Mouse (Mus musculus) limb, embryonic 12.5 days (tissue): Measurements from ENCODE around the gene Naa11. TPM values are rescaled to one million over a fixed set of nuclear protein-coding genes. Genes with fewer than 3 reads are reported as not detected.

ENCODE experiments used
- ATAC-seq: fragments of 200-750 bp; cut with Nextera tagmentation; 2 replicates; pipeline ENCODE4 v1.8.0; 2017; ENCODE audit warnings: low read depth, moderate TSS enrichment; ENCODE audit not compliant: insufficient number of reproducible peaks, insufficient read depth, low FRiP score, low TSS enrichment
- H3K27ac ChIP-seq: fragments of 300-500 bp; sonication (generic); 2 replicates; pipeline ENCODE4 v1.5.1; 2016; ENCODE audit warnings: mild to moderate bottlenecking, moderate library complexity
- H3K27me3 ChIP-seq: fragments of 300-500 bp; sonication (generic); 2 replicates; pipeline ENCODE4 v1.6.1; 2016; ENCODE audit warnings: mild to moderate bottlenecking, moderate library complexity
- H3K36me3 ChIP-seq: fragments of 300-500 bp; sonication (generic); 2 replicates; pipeline ENCODE4 v1.6.1; 2016; ENCODE audit warnings: mild to moderate bottlenecking, moderate library complexity
- H3K4me1 ChIP-seq: fragments of 300-500 bp; sonication (generic); replicated peaks from 2 replicates; pipeline ENCODE4 v1.6.1; 2016
- H3K4me2 ChIP-seq: fragments of 300-500 bp; sonication (generic); 2 replicates; pipeline ENCODE4 v1.6.1; 2016; ENCODE audit warnings: mild to moderate bottlenecking, moderate library complexity
- H3K4me3 ChIP-seq: fragments of 300-500 bp; sonication (generic); replicated peaks from 2 replicates; pipeline ENCODE4 v1.5.1; 2016; ENCODE audit warnings: mild to moderate bottlenecking
- H3K9ac ChIP-seq: fragments of 300-500 bp; sonication (generic); replicated peaks from 2 replicates; pipeline ENCODE4 v1.6.1; 2016; ENCODE audit warnings: mild to moderate bottlenecking, moderate library complexity
- H3K9me3 ChIP-seq: fragments of 300-500 bp; sonication (generic); 2 replicates; pipeline ENCODE4 v1.6.1; 2016; ENCODE audit warnings: mild to moderate bottlenecking, moderate library complexity
- WGBS: fragments of 180-500 bp; shearing (Covaris S2); methylation state at CpG from one replicate; pipeline ENCODE4 v1.1.7; 2016; 5-methylcytosine and 5-hydroxymethylcytosine counted together
- polyA plus RNA-seq: library from polyadenylated mRNA; unstranded; fragments of >200 nt; fragmentation: Nextera tagmentation; extraction: Ambion mirVana; gene quantifications from 2 replicates; pipeline ENCODE4 v1.2.1, GENCODE M21; 2016

Naa11 gene
- not detected in 2 replicates for polyA plus RNA-seq

DNA sequence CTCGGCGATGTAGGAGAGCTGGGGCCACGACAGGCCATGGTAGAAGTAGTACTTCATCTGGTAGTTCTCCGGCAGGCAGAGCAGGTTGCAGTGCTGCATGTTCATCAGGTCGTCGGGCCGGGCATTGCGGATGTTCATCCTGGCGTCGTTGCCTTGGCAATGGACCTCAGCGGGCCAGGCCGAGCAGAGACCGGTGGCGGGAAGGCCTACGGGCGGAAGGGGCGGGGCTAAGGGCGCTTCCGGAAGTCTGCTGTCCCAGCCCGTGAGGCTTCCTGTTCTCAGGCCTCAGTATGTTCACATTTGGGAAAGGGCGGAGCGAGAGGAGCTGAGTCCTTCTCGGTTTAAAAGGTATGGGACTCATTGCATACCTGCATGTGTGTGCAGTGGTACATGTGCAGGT, at the start of gene Naa11:
TSS of gene Naa11 (minus strand) at position 220 of the 400 bp plus-strand sequence.
- 92% methylated on average over 23 of the region's 23 CpGs for WGBS
- Histone ChIP-seq H3K36me3 (no peaks in the 10 kb centered on the region), H3K9ac (no peak within 1 kb of the TSS), H3K4me2 (no peak within 1 kb of the TSS), H3K27ac (no peak within 1 kb of the TSS), H3K27me3 (no peaks in the 10 kb centered on the region), H3K4me3 (no peak within 1 kb of the TSS), H3K9me3 (no peaks in the 10 kb centered on the region), H3K4me1 (no peaks in the 10 kb centered on the region)
- ATAC-seq, result no peak

DNA sequence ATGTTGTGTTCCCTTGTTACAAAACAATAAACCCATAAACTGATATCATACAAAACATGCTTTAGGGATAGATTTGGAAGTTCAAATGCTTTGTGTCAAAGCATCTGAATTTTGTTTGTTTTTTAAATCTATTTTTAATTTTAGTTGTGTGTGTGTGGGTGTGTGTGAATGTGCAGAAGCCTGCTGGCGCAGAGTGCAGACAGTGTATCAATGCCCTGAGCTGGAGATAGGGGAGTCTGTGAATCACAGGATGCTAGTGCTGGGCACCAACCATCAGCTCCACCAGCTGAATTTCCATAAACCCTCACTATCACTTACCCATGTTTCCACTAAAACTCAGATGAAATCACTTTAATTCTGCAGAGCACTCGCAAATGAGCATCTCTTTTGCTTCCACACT, 40.3 kb upstream of the Naa11 start:
- Histone ChIP-seq H3K36me3 (no peaks in the 10 kb centered on the region), H3K27me3 (no peaks in the 10 kb centered on the region), H3K4me3 (no peak overlapping the region), H3K27ac (no peak overlapping the region), H3K4me1 (no peaks in the 10 kb centered on the region), H3K9ac (no peak overlapping the region), H3K9me3 (no peaks in the 10 kb centered on the region), H3K4me2 (no peak overlapping the region)
- 89% methylated on average over 2 of the region's 2 CpGs for WGBS
- no peak for ATAC-seq

DNA sequence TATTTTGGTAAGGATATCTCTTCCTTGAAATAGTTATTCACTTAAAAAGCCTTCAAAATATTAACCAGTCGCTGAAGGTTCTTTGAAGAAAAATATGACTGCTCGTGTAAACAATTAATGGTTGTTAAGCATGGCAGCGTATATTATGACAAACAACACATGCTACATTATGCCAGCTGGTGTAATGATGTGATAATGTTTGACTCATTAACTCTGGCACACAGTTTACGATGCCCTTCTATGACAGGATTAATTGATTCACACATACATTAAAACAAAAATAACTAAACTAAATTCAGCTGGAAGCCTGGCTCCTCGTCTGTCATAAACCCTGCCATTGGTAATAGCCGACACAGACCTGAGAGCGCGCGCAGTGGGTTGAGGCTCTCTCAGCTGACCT, 37.8 kb upstream of the Naa11 start:
- H3K9me3 ChIP-seq, result no peaks in the 10 kb centered on the region
- no peaks in the 10 kb centered on the region for H3K4me1 ChIP-seq

DNA sequence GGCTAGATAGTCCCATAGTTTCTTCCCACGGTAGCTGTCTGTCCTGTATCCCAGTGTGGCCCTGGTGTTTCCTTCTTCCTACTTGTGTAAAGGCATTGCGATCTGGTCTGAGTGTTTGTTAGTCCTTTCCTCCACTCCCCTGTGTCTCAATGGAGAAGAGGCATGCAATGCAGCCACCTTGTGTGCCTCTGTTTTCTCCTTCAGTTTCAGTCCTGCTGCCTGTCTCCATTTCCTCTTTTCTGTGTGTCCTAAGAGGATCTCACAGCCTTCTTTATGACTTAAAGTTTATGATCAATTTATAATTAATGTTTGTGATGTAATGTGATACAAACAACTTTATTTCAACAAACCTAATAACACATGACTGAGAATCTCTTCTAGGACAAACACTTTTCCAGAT, 29.5 kb upstream of the Naa11 start:
- no peak for ATAC-seq
- WGBS, result 93% methylated on average over 2 of the region's 2 CpGs

More for the DNA sequence above, 37.8 kb upstream of the Naa11 start:
- H3K27ac ChIP-seq, result no peak overlapping the region
- no peak overlapping the region for H3K4me3 ChIP-seq
- no peaks in the 10 kb centered on the region for H3K36me3 ChIP-seq
- no peak for ATAC-seq
- no peak overlapping the region for H3K9ac ChIP-seq
- no peak overlapping the region for H3K4me2 ChIP-seq
- WGBS, result 49% methylated on average over 9 of the region's 9 CpGs
- H3K27me3 ChIP-seq, result no peaks in the 10 kb centered on the region

DNA sequence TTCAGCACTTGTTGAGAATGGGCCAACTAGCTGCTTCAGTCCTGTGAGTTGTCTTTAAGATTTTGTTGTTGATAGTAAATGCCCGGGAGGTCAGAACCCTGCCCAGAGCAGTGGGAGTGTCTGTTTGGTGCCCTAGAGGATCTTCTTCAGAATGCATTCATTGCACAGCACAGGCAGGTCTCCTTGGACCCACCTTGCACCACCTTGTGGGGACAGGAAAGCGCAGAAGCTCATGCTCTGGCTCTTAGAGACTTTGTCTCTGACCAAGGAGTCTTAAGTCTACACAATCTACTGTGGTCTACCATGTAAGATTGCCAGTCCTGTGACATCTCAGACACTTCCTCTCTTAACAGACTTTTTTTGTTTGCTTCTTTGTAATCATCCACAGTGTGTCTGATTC, 25.0 kb upstream of the Naa11 start:
- no peak overlapping the region for H3K27ac ChIP-seq
- H3K36me3 ChIP-seq, result no peaks in the 10 kb centered on the region
- H3K9ac ChIP-seq, result no peak overlapping the region
- no peaks in the 10 kb centered on the region for H3K27me3 ChIP-seq
- 87% methylated on average over 2 of the region's 2 CpGs for WGBS
- no peak overlapping the region for H3K4me2 ChIP-seq
- H3K9me3 ChIP-seq, result 0 out of 2 replicates have a peak, but pooled peaks cover 1% of the 10 kb centered on the region
- no peak for ATAC-seq
- no peak overlapping the region for H3K4me3 ChIP-seq
- H3K4me1 ChIP-seq, result no peaks in the 10 kb centered on the region

More for the DNA sequence above, 29.5 kb upstream of the Naa11 start:
- no peak overlapping the region for H3K4me3 ChIP-seq
- no peak overlapping the region for H3K4me2 ChIP-seq
- H3K9me3 ChIP-seq, result 0 out of 2 replicates have a peak, but pooled peaks cover 3% of the 10 kb centered on the region
- no peaks in the 10 kb centered on the region for H3K4me1 ChIP-seq
- no peaks in the 10 kb centered on the region for H3K36me3 ChIP-seq
- H3K27ac ChIP-seq, result no peak overlapping the region
- no peaks in the 10 kb centered on the region for H3K27me3 ChIP-seq
- H3K9ac ChIP-seq, result no peak overlapping the region

DNA sequence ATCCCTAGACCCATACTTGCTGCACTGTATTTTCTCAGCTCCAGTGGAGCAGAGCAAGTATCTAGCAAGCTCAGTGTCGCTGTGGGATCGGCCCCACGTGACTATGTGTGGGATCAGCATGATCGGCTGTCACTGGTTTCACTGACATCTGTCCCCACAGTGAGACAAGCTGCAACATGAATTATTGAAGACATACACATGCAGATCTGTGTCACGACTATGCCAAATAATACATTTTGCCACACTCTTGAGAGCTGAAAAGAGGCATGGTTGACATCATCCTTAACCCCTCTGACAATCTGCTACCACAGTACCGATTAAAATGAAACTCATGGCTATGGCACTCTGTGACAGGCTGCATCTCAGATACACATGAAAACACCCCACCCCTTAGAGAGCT, 23.7 kb upstream of the Naa11 start:
- Histone ChIP-seq H3K9ac (no peak overlapping the region), H3K9me3 (no peaks in the 10 kb centered on the region), H3K27me3 (no peaks in the 10 kb centered on the region), H3K4me2 (no peak overlapping the region), H3K27ac (no peak overlapping the region), H3K36me3 (no peaks in the 10 kb centered on the region), H3K4me1 (no peaks in the 10 kb centered on the region), H3K4me3 (no peak overlapping the region)
- 85% methylated on average over 6 of the region's 6 CpGs for WGBS
- no peak for ATAC-seq

DNA sequence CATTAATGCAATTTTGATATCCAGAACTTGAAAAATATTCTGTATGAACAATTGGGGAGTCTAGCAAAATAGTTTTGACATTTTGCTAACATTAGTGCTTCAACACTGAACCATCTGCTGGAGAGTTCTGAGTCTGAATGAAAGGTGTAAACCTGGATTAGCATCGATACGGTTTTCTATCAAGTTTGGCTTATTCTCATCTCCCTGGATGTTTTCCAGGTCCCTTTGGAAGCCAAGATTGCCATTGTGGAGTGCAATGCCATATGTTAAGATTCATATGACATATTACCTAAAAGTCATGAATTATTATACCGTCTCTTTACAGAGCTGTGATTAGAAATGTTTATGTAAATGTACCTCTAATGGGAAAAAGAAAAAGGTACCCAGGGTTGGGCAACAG, 21.5 kb upstream of the Naa11 start:
- no peaks in the 10 kb centered on the region for H3K27me3 ChIP-seq
- H3K9me3 ChIP-seq, result no peaks in the 10 kb centered on the region
- H3K36me3 ChIP-seq, result no peaks in the 10 kb centered on the region
- no peak overlapping the region for H3K9ac ChIP-seq
- ATAC-seq, result no peak
- no peaks in the 10 kb centered on the region for H3K4me1 ChIP-seq
- H3K27ac ChIP-seq, result no peak overlapping the region
- H3K4me2 ChIP-seq, result no peak overlapping the region
- no peak overlapping the region for H3K4me3 ChIP-seq
- WGBS, result 85% methylated on average over 3 of the region's 3 CpGs

DNA sequence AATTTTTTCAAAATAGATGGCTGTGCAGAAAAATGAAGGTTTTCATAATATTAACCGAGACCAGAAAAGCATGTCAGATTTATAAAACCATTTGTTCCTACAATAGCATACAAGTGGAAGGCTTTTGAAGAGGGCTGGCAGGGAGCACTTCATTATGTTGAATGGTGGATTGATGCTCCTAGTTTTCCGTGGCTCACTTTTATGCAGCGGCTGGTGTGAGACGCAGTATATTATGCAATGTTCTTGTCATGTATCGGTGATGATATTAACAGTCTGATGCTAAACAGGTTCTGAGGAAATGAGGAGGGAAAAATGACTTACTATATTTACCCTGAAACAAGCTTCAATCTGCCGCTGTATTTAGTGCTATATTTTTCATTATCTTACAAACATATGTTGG, 18.0 kb upstream of the Naa11 start:
- Histone ChIP-seq H3K9me3 (no peaks in the 10 kb centered on the region), H3K4me2 (no peak overlapping the region), H3K36me3 (no peaks in the 10 kb centered on the region), H3K4me1 (no peaks in the 10 kb centered on the region), H3K27me3 (no peaks in the 10 kb centered on the region), H3K9ac (no peak overlapping the region), H3K4me3 (no peak overlapping the region), H3K27ac (no peak overlapping the region)
- ATAC-seq, result no peak
- WGBS, result 87% methylated on average over 6 of the region's 6 CpGs

DNA sequence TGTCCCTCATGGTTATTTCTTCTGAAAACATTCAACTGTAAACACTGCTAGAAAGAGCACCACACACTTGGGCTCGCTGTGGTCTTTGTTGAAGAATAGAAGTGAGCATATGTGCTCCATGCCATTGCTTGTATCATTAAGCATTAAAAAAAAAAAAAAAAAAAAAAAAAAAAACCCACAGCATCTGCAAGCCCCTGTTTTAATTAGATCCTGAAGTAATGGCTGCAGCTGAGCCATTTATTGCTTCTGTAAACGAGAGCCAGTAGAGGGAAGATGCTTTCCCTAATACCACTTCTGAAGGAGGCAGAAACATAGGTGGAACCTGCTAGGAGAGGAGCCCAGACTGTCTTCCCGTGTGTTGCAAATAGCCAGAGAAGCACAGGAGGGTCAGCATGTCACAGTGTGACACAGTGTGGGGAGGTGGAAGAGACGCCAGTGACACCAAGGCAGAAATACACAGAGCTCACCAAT, 17.1 kb upstream of the Naa11 start:
- ATAC-seq, result no peak

DNA sequence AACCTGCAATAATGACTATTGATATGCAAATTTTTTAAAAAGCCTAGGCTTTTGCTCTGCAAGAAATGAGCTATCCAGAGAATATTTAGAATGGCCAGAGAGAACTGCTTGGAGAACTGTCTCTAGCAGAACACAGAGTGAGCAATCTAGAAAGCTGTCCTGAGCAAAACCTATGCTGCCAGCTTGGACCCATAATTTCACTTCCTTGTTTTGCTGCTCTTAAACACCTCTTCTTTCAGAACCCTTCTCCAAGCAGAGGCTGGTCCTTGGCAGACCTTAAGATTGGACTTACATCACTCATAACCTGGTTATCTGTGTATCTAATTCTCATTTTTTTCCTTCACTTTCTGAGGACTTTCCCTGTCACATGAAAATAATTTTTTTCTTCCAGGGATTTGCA, 8.9 kb upstream of the Naa11 start:
- Histone ChIP-seq H3K4me1 (no peaks in the 10 kb centered on the region), H3K4me3 (no peak overlapping the region), H3K9me3 (no peaks in the 10 kb centered on the region), H3K36me3 (no peaks in the 10 kb centered on the region), H3K9ac (no peak overlapping the region), H3K27me3 (no peaks in the 10 kb centered on the region), H3K4me2 (no peak overlapping the region), H3K27ac (no peak overlapping the region)
- no peak for ATAC-seq

More for the DNA sequence above, 17.1 kb upstream of the Naa11 start:
- no peaks in the 10 kb centered on the region for H3K9me3 ChIP-seq
- no peaks in the 10 kb centered on the region for H3K4me1 ChIP-seq
- 32% methylated on average over 4 of the region's 4 CpGs for WGBS
- H3K9ac ChIP-seq, result no peak overlapping the region
- no peak overlapping the region for H3K27ac ChIP-seq
- H3K36me3 ChIP-seq, result no peaks in the 10 kb centered on the region
- no peaks in the 10 kb centered on the region for H3K27me3 ChIP-seq
- no peak overlapping the region for H3K4me2 ChIP-seq
- H3K4me3 ChIP-seq, result no peak overlapping the region

DNA sequence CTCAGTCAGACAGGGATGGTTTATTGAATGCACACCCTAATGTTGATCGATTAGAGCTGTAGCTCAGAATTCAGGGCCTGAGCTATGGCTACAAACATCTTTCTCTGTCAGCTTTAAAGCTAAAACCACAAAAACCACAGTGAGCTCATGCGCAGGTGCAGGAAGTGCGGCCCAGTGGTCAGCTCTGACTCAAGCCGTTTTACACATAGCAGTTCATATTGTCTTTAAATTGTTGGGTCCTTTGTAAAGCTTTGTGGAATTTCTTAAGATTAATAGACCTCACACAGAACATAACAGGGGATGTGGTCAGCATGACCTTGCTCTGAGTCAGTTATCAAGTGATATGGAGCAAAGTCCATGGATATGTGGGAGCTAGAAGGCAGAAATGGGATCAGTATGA, 5.4 kb upstream of the Naa11 start:
- no peak for ATAC-seq
- 89% methylated on average over 4 of the region's 4 CpGs for WGBS
- H3K9me3 ChIP-seq, result no peaks in the 10 kb centered on the region
- H3K27me3 ChIP-seq, result no peaks in the 10 kb centered on the region
- no peak overlapping the region for H3K4me2 ChIP-seq
- no peak overlapping the region for H3K9ac ChIP-seq
- no peaks in the 10 kb centered on the region for H3K4me1 ChIP-seq
- H3K36me3 ChIP-seq, result no peaks in the 10 kb centered on the region
- H3K4me3 ChIP-seq, result no peak overlapping the region
- no peak overlapping the region for H3K27ac ChIP-seq

DNA sequence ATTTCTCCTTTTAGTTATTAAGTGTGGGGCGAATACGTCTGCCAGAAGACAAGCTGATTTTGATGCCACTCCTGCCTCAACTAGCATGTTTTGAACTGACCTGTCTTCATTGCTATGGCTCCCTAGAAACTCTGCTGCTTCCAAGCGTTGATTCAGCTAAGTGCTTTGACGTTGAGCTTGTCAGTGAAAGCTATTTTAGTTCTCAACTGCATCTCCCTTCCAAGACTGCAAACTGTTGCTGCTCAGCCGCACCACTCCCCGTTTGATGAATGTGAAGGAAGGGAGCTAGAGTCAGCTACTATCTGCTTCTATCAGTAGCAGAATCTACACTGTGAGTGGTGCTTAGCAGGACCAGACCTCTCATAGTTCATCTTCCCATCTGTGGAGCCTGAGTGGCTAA, 4.6 kb downstream of the Naa11 start:
- Histone ChIP-seq H3K9me3 (no peaks in the 10 kb centered on the region), H3K4me3 (no peak overlapping the region), H3K4me1 (no peaks in the 10 kb centered on the region), H3K27me3 (no peaks in the 10 kb centered on the region), H3K9ac (no peak overlapping the region), H3K27ac (no peak overlapping the region), H3K4me2 (no peak overlapping the region), H3K36me3 (no peaks in the 10 kb centered on the region)
- ATAC-seq, result no peak
- WGBS, result 81% methylated on average over 6 of the region's 6 CpGs
